ENCODE assay signal across 8 mouse cellular contexts in the genomic region with DNA sequence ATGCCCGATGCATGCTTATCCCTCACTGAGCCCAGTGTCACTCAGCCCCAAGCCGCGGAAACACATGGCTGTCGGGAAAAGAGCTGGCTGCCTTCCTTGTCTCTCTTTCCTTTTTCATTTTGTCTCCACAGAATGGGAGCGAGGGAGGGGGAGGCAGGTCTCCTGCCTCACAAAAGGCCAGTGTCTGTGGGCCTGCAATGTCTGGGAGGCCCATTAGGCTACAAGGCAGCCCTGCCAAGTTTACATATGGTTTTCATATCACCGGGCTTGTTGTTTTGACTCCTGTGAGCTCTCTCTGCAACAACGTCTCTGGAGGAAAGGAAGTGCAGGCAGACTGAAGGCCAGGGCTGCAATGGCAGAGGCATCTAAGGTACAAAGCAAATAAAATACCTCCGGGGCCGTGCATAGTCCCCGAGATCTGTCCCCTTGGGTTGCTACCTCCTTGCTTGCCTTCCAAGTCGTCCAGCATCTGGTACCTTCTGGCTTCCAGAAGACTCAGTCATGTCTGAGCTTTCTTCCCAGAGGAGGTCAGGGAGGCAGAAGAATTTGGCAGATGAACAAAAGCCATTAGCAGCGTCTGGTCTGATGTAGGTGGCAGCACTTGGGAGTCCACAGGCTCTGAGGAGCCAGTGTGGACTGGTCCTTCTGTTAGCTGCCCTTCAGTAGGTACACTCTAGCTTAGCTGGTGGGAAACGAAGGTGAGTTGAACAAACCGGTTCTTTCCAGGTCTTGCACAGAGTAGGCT. TPM values are rescaled to one million over a fixed set of nuclear protein-coding genes. Genes with fewer than 3 reads are reported as not detected.
DNase-seq lines count a peak whose midpoint lies in the region; ATAC-seq lines count a peak whose summit lies in the region.

No protein-coding gene starts in this region.

- peaks cover 79% of the 10 kb centered on the region for H3K4me1 ChIP-seq in embryonic facial prominence, embryonic 10.5 days
- H3K4me1 ChIP-seq in heart, embryonic 13.5 days, result peaks cover 61% of the 10 kb centered on the region
- H3K4me1 ChIP-seq in kidney, embryonic 16.5 days (ENCODE audit: insufficient read depth, low read length), result peaks cover 29% of the 10 kb centered on the region

- H3K27ac ChIP-seq in embryonic facial prominence, embryonic 10.5 days (replicated peaks), result peak overlapping the region; percentile 89
- peak overlapping the region; percentile 88 for H3K27ac ChIP-seq in heart, embryonic 13.5 days (replicated peaks)
- H3K27ac ChIP-seq in kidney, embryonic 16.5 days (ENCODE audit: low read length), result peak overlapping the region; percentile 42; the same call in 1 of the 2 replicates

- peak overlapping the region; percentile 33 for H3K4me2 ChIP-seq in heart, embryonic 13.5 days
- no peak overlapping the region for H3K4me2 ChIP-seq in kidney, embryonic 16.5 days (replicated peaks; ENCODE audit: low read depth, low read length)

- no peaks in the 10 kb centered on the region for H3K36me3 ChIP-seq in embryonic facial prominence, embryonic 10.5 days (replicated peaks)
- no peaks in the 10 kb centered on the region for H3K36me3 ChIP-seq in heart, embryonic 13.5 days
- no peaks in the 10 kb centered on the region for H3K36me3 ChIP-seq in kidney, embryonic 16.5 days (ENCODE audit: insufficient read depth, low read length)

- 33% methylated on average over 14 of the region's 14 CpGs for WGBS in embryonic facial prominence, embryonic 10.5 days
- WGBS in heart, embryonic 13.5 days, result 41% methylated on average over 14 of the region's 14 CpGs
- 49% methylated on average over 14 of the region's 14 CpGs for WGBS in kidney, embryonic 16.5 days

- ATAC-seq in heart, embryonic 13.5 days (ENCODE audit: extremely low read depth, insufficient number of reproducible peaks, low FRiP score, low TSS enrichment), result peak; percentile 33; the same call in 1 of the 2 replicates
- no peak for ATAC-seq in kidney, embryonic 16.5 days (ENCODE audit: low FRiP score, low TSS enrichment)

- peak overlapping the region; percentile 12; the same call in 1 of the 2 replicates for H3K9ac ChIP-seq in heart, embryonic 13.5 days
- H3K9ac ChIP-seq in kidney, embryonic 16.5 days (replicated peaks; ENCODE audit: low read length), result no peak overlapping the region

- H3K4me3 ChIP-seq in embryonic facial prominence, embryonic 10.5 days, result peak overlapping the region; percentile 17; the same call in 1 of the 2 replicates
- no peak overlapping the region for H3K4me3 ChIP-seq in heart, embryonic 13.5 days
- H3K4me3 ChIP-seq in kidney, embryonic 16.5 days (ENCODE audit: low read length), result no peak overlapping the region

- H3K27me3 ChIP-seq in embryonic facial prominence, embryonic 10.5 days (replicated peaks; ENCODE audit: low read depth, poor library complexity, severe bottlenecking), result no peaks in the 10 kb centered on the region
- no peaks in the 10 kb centered on the region for H3K27me3 ChIP-seq in heart, embryonic 13.5 days (replicated peaks)
- H3K27me3 ChIP-seq in kidney, embryonic 16.5 days (ENCODE audit: insufficient read depth, low read length), result no peaks in the 10 kb centered on the region

- peak; percentile 43 for DNase-seq in gastrocnemius, adult 18-20 months (ENCODE audit: low spot score)
- no peak for DNase-seq in gastrocnemius, postnatal 10 days
- DNase-seq in embryonic facial prominence, embryonic 10.5 days (ENCODE audit: low spot score), result peak; percentile 81
- DNase-seq in spleen, postnatal 14 days (ENCODE audit: low spot score in 2 of 2), result no peak
- no peak for DNase-seq in yolk sac, embryonic 10.5 days (ENCODE audit: low spot score)
- DNase-seq in urinary bladder, postnatal 10 days (ENCODE audit: low spot score), result no peak

- no peaks in the 10 kb centered on the region for H3K9me3 ChIP-seq in embryonic facial prominence, embryonic 10.5 days
- no peaks in the 10 kb centered on the region for H3K9me3 ChIP-seq in heart, embryonic 13.5 days
- H3K9me3 ChIP-seq in kidney, embryonic 16.5 days (ENCODE audit: low read length), result no peaks in the 10 kb centered on the region

RNA-seq across cellular contexts. Expression of a gene that starts 19.4 kb away (rescaled TPM):
- 1 to 10 TPM; 2.8 to 4.7 TPM for total RNA-seq in gastrocnemius, adult 18-20 months (2021)
- 1 to 10 TPM; 6.3 to 8.1 TPM for total RNA-seq in gastrocnemius, postnatal 10 days (2021)
- 46.3 and 58.0 TPM in 2 replicates for polyA plus RNA-seq in embryonic facial prominence, embryonic 10.5 days (2016; fragmentation: Nextera tagmentation; extraction: Ambion mirVana)
- 79.7 and 88.1 TPM in 2 replicates for polyA plus RNA-seq in heart, embryonic 13.5 days (2015; fragmentation: Nextera tagmentation; extraction: Ambion mirVana)
- polyA plus RNA-seq in kidney, embryonic 16.5 days (2015; fragmentation: Nextera tagmentation; extraction: Ambion mirVana), result 75.1 and 78.0 TPM in 2 replicates

Comparison
In these comparisons a context has a peak if more than half of its experiments do, and no peak if none do; other contexts are left out.
1. DNase-seq: peak in gastrocnemius, adult 18-20 months (single experiment) and embryonic facial prominence, embryonic 10.5 days (single experiment); none in gastrocnemius, postnatal 10 days (single experiment), spleen, postnatal 14 days (0 of 2), yolk sac, embryonic 10.5 days (single experiment) and urinary bladder, postnatal 10 days (single experiment).
2. Peak in every context shown above with its lines, with median percentiles within 50 percentile points of each other: H3K27ac ChIP-seq.